Mouse (Mus musculus): Measurements from ENCODE around the gene Ulk1.

Gene Ulk1

GRCm38 (mm10) chr5:110804012-110804743 lies 5.7 kb downstream of the Ulk1 start:
- DNase-seq = no peak

DNA sequence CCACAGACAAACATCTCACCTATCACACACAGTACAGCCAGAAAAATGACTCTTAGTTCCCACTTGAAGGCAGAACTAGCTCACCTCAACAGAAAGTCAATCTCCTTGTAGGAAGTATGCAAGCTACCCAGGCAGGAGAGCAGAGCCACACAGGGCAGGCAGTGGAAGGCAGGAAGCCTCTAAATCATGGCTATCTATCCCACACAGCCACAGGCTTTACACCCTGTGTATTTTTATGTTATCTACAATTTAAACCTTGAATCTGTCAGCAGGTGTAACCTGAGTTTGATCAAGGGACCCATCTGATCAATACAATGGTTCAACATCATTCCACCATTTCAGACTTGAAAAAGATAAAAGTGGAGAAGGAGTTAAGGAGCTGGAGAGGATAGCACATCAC lies 7.1 kb downstream of the Ulk1 start:
- no peak for DNase-seq

- DNase-seq = peak; percentile 95
Observed at GRCm38 (mm10) chr5:110802186-110802585, 7.7 kb downstream of the Ulk1 start.

GRCm38 (mm10) chr5:110801036-110801624 lies 8.8 kb downstream of the Ulk1 start:
- peak; percentile 86 for DNase-seq

GRCm38 (mm10) chr5:110797696-110798095 lies 12.2 kb downstream of the Ulk1 start:
- DNase-seq = peak; percentile 94

- no peak for DNase-seq
Observed at GRCm38 (mm10) chr5:110794363-110794762, 15.5 kb downstream of the Ulk1 start.

DNA sequence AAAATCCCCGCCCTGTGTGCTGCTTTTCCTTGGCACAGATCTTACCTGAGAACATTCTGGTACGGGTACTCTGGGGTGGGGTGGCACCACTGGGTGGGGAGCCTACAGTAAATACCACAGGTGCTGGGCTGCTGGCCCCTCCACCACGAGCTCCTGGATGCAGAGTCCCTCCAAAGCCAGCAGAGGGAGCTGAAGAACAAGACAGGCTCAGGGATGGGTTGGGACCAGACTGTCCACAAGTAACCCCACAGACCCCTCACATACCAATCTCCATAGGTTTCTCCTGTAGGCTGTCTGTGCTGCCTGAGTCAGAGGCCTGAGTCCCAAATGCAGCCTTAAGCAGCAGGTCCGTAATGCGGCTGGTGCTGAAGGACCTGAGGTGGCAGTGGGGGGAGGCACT lies 21.2 kb downstream of the Ulk1 start:
- DNase-seq = peak; percentile 95

GRCm38 (mm10) chr5:110786081-110786835 lies 23.6 kb downstream of the Ulk1 start:
- DNase-seq = peak; percentile 91

DNA sequence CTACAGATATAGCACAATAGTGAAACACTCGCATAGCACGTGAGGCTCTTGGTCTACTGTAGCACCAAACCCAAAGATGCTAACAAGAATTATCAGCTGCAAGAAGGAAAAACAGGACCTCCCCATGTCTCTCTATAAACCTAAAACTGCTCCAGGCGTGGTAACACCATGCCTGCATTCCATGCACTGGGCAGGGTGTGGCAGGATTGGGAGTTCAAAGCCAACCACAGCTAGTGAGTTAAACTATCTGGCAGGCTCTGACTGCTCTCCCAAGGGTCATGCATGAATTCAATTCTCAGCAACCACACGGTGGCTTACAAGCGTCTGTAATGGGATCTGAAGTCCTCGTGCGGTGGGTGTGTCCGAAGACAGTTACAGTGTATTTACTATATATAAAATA lies 26.7 kb downstream of the Ulk1 start:
- DNase-seq = no peak

- DNase-seq = peak; percentile 90
Observed at GRCm38 (mm10) chr5:110781529-110782238, 28.2 kb downstream of the Ulk1 start.

GRCm38 (mm10) chr5:110780761-110781528 lies 29.0 kb downstream of the Ulk1 start:
- DNase-seq = no peak

DNA sequence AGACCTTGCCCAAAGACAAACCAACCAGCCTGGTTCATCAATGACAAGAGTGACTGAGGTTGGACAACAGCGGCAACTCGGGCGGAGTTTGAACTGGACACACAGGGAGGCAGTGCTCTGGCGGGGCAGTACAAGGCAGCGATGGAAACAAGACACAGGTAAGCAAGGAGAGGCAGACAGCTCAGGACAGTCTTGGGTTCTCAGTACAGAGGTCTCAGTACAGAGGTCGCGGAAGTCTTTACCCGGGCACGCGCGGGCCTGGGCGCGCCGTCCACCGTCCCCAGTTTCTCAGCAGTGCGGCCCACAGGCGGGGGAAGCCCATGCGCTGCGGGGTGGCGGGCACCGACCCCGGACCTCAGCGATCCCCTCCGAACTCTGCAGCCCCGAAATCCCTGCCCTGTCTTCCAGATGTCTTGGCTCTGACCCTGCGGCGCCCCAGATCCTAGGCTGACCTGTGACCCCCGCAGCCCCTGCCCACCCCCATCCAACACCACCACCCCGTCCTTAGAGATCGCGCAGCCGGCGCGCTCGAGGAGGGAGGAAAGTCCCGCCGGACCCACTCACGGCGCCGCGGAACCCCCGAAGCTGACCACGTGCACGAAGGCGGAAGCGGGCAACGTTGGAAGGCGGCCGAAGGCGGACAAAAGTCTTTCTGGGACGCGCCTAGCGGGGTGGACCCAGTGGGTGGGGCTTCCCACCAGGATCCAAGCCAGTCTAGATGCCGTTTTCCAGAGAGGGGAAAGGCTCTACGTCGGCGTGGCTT lies 29.7 kb downstream of the Ulk1 start, which contains the start of gene Pus1:
Gene Pus1 (minus strand): TSS at position 662 of the 763 bp plus-strand sequence.
- peak; percentile 99 for DNase-seq

- DNase-seq = peak; percentile 92
Observed at GRCm38 (mm10) chr5:110779276-110779997, 30.5 kb downstream of the Ulk1 start.

- DNase-seq = peak; percentile 85
Observed at GRCm38 (mm10) chr5:110778263-110778662, 31.6 kb downstream of the Ulk1 start.

GRCm38 (mm10) chr5:110776141-110776540 lies 33.8 kb downstream of the Ulk1 start:
- peak; percentile 82 for DNase-seq

DNA sequence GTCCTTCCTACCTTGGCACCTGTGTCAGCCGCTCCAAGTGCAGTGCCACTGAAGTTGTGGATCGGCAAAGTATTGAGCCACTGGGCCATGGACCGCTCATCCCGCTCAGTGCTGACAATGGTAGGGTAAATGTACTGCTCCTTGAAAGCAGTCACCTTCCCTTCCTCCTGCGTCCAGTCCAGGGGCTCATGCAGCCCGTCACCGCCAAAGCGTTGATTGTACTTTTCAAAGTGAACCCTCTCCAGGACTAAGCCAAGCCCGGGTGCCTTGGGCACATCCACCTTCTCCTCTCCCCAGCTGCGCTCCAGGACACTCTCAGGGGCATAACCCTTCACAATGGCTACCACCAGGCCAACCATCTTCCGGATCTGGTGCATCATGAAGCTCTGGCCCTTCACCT lies 35.4 kb downstream of the Ulk1 start:
- peak; percentile 90 for DNase-seq

GRCm38 (mm10) chr5:110772945-110773344 lies 37.0 kb downstream of the Ulk1 start:
- DNase-seq = peak; percentile 89

- DNase-seq = peak; percentile 100
Observed at GRCm38 (mm10) chr5:110770448-110771158, 39.3 kb downstream of the Ulk1 start, which contains the start of gene Ep400. Gene Ep400, minus strand, starts transcription at chr5:110770717.

- no peak for DNase-seq
Observed at GRCm38 (mm10) chr5:110770031-110770445, 39.9 kb downstream of the Ulk1 start.

DNA sequence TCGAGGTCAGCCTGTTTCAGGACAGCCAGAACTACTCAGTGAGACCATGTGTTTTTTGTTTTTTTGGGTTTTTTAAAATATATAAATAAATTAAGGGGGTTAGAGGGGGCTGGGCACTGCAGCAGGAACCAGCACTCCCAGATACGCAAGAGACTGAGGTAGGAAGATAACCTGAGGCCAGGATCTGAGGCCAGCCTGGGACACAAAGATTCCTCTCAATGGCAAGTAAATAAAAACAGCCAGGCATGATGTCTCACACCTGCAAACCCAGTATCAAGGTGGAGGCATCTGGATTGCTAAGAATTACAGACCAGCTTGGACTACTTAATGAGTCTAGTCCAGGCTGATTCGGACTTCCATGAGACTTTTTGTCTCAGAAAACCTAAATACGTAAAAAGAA lies 40.6 kb downstream of the Ulk1 start:
- peak; percentile 83 for DNase-seq

Measured in heart, adult 11 months (tissue).